Mouse (Mus musculus) spleen, adult 2 months (tissue): ENCODE measurements around the gene Gabpa.

Experiments used
- CTCF ChIP-seq: fragments of 200-500 bp; IDR thresholded peaks from 2 replicates; pipeline ENCODE4 v1.5.1; 2011; ENCODE audit warnings: mild to moderate bottlenecking, inconsistent platforms; ENCODE audit not compliant: insufficient read depth, insufficient read length, insufficient replicate concordance; ENCODE audit errors: extremely low read depth
- POLR2A ChIP-seq: fragments of 200-500 bp; IDR thresholded peaks from 2 replicates; pipeline ENCODE4 v1.6.1; 2011; ENCODE audit warnings: low read depth, low read length, inconsistent platforms

DNA sequence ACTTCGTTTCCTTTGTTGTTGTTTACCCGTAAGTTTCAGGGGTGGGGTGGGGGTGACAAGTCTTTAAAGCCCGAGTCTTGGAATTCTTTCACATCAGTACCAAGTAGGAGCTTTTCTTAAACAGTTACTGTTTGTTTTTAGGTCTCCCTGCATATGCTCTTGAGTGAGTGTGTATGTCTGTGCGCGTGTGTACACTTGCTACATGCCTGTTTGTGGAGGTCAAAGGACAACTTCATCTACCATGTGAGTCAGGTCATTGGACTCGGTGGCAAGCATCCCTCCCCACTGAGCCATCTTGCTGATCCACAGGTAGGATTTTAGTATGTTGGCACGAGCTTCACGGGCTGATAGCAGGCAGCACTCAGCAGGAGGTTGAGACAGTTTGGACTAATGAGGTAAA is 39.1 kb downstream of the Gabpa start:
- TF ChIP-seq POLR2A (no peak), CTCF (no peak)
